Mouse (Mus musculus): ENCODE data around the gene Ech1. TPM values are rescaled to one million over a fixed set of nuclear protein-coding genes. Genes with fewer than 3 reads are reported as not detected.
"Not testable (repeated sequence)": the region's sequence is repeated elsewhere in the genome, so short reads cannot be mapped to it uniquely, and the experiment has no call there.

Ech1 gene
- total and polyA plus RNA-seq, 3 experiments = 74.7 to 99.5 TPM; not detected in 1

- TF ChIP-seq MXI1 (IDR thresholded peaks at IDR 0.05; ENCODE audit: low read depth, low read length) (peak; percentile 76), JUND (IDR thresholded peaks at IDR 0.05; ENCODE audit: low read depth, low read length) (no peak), USF1 (IDR thresholded peaks at IDR 0.05; ENCODE audit: low read depth, low read length) (peak; percentile 37; the same call in 1 of the 2 replicates), ETS1 (IDR thresholded peaks at IDR 0.05; ENCODE audit: low read depth, low read length) (peak; percentile 72), MAZ (IDR thresholded peaks at IDR 0.05; ENCODE audit: low read depth, low read length) (peak; percentile 50; the same call in 1 of the 2 replicates), POLR2AphosphoS2 (IDR thresholded peaks at IDR 0.05; ENCODE audit: low read length) (peak; percentile 92)
These were observed 40.7 kb downstream of the Ech1 start (continued) for GRCm38 (mm10) chr7:28865481-28866300.

- H3K27ac ChIP-seq (ENCODE audit: control insufficient read depth, low read depth, low read length) = peak overlapping the region; percentile 93
- TF ChIP-seq MXI1 (IDR thresholded peaks at IDR 0.05; ENCODE audit: low read depth, low read length) = no peak; the same call in 1 of the 2 replicates
- peak; percentile 31; the same call in 1 of the 2 replicates for TF ChIP-seq RCOR1 (IDR thresholded peaks at IDR 0.05; ENCODE audit: low read depth, low read length)
- TF ChIP-seq USF2 (IDR thresholded peaks at IDR 0.05; ENCODE audit: borderline replicate concordance in 1 of 2, insufficient read depth in 1 of 2, low read depth in 1 of 2, low read length in 2 of 2) = no peak
- peak; percentile 54; the same call in 1 of the 2 replicates for TF ChIP-seq ETS1 (IDR thresholded peaks at IDR 0.05; ENCODE audit: low read depth, low read length)
These were observed 41.9 kb downstream of the Ech1 start for GRCm38 (mm10) chr7:28866769-28867507.

GRCm38 (mm10) chr7:28867508-28868340, 42.7 kb downstream of the Ech1 start:
- Histone ChIP-seq H3K36me3 (ENCODE audit: control insufficient read depth in 1 of 2, insufficient read depth in 2 of 2, low read length in 2 of 2) (peaks cover 0 to 26% of the 10 kb centered on the region in 2 experiments; a peak in 2 of 4 replicates), H3K4me1 (ENCODE audit: control insufficient read depth in 1 of 2, insufficient read depth in 2 of 2, low read length in 2 of 2) (peaks cover 7 to 41% of the 10 kb centered on the region in 2 experiments), H3K9ac (ENCODE audit: control insufficient read depth, low read depth, low read length, poor library complexity, severe bottlenecking) (peak overlapping the region; percentile 52), H3K27ac (ENCODE audit: control insufficient read depth, low read depth, low read length) (peak overlapping the region; percentile 93), H3K4me3 (ENCODE audit: control insufficient read depth in 1 of 2, insufficient read depth in 1 of 2, low read depth in 2 of 2, low read length in 2 of 2) (peak overlapping the region in 1 of 2 experiments; percentile 33; a peak in 1 of 4 replicates)
- DNase-seq (ENCODE audit: low read depth, low spot score) = peak; percentile 79
- H3K27me3 ChIP-seq (ENCODE audit: control insufficient read depth in 1 of 2, insufficient read depth in 2 of 2, low read length in 2 of 2); H3K9me3 ChIP-seq (replicated peaks; ENCODE audit: insufficient read depth, low read length); H3K79me2 ChIP-seq (ENCODE audit: control insufficient read depth, insufficient read depth, low read length, poor library complexity): not testable (repeated sequence)
- peak; percentile 96 for TF ChIP-seq ZNF384 (IDR thresholded peaks at IDR 0.05; ENCODE audit: low read depth, low read length)
- TF ChIP-seq HCFC1 (IDR thresholded peaks at IDR 0.05; ENCODE audit: low read depth, low read length) = 0 out of 2 replicates have a peak, but pooled peaks have one; percentile 49
- peak; percentile 46; the same call in 1 of the 2 replicates for TF ChIP-seq RAD21 (IDR thresholded peaks at IDR 0.05; ENCODE audit: low read depth, low read length)
- TF ChIP-seq SMC3 (IDR thresholded peaks at IDR 0.05; ENCODE audit: low read depth, low read length) = peak; percentile 58
- peak; percentile 52 to 88 (median 71); a peak in 5 of 6 replicates for TF ChIP-seq CTCF (IDR thresholded peaks at IDR 0.05 in 2 of 3, conservative IDR thresholded peaks at IDR 0.05 in 1 of 3; ENCODE audit: control insufficient read depth in 1 of 3, insufficient read depth in 1 of 3, low read depth in 2 of 3, low read length in 3 of 3, poor library complexity in 1 of 3, severe bottlenecking in 1 of 3)
- TF ChIP-seq SIN3A (IDR thresholded peaks at IDR 0.05; ENCODE audit: low read length) = peak; percentile 33; the same call in 1 of the 2 replicates
- TF ChIP-seq ZKSCAN1 (IDR thresholded peaks at IDR 0.05; ENCODE audit: low read depth, low read length) = peak; percentile 49; the same call in 1 of the 2 replicates
- TF ChIP-seq ZC3H11A (IDR thresholded peaks at IDR 0.05; ENCODE audit: low read depth, low read length) = peak; percentile 41; the same call in 1 of the 2 replicates

More at GRCm38 (mm10) chr7:28866769-28867507, 41.9 kb downstream of the Ech1 start:
- DNase-seq (ENCODE audit: low read depth, low spot score) = peak; percentile 75
- H3K4me3 ChIP-seq (ENCODE audit: control insufficient read depth in 1 of 2, insufficient read depth in 1 of 2, low read depth in 2 of 2, low read length in 2 of 2) = peak overlapping the region in 1 of 2 experiments; percentile 49; a peak in 2 of 4 replicates
- peaks cover 0 to 26% of the 10 kb centered on the region in 2 experiments; a peak in 2 of 4 replicates for H3K36me3 ChIP-seq (ENCODE audit: control insufficient read depth in 1 of 2, insufficient read depth in 2 of 2, low read length in 2 of 2)
- peak overlapping the region; percentile 74 for H3K9ac ChIP-seq (ENCODE audit: control insufficient read depth, low read depth, low read length, poor library complexity, severe bottlenecking)
- H3K4me1 ChIP-seq (ENCODE audit: control insufficient read depth in 1 of 2, insufficient read depth in 2 of 2, low read length in 2 of 2) = peaks cover 7 to 42% of the 10 kb centered on the region in 2 experiments
- H3K27me3 ChIP-seq (ENCODE audit: control insufficient read depth in 1 of 2, insufficient read depth in 2 of 2, low read length in 2 of 2) = no peaks in the 10 kb centered on the region
- no peaks in the 10 kb centered on the region for H3K9me3 ChIP-seq (replicated peaks; ENCODE audit: insufficient read depth, low read length)
- H3K79me2 ChIP-seq (ENCODE audit: control insufficient read depth, insufficient read depth, low read length, poor library complexity) = no peaks in the 10 kb centered on the region; the same call in 1 of the 2 replicates
